ENCODE assay signal across 9 mouse cellular contexts in genomic region chr5:112284203-112284582, GRCm38 (mm10). TPM values are rescaled to one million over a fixed set of nuclear protein-coding genes. Genes with fewer than 3 reads are reported as not detected.
DNase-seq lines count a peak whose midpoint lies in the region; ATAC-seq and TF ChIP-seq lines count a peak whose summit lies in the region.
"Had no signal": no experiment of that assay in that cellular context is flagged by ENCODE, and none has a peak within 500 bp of the region (broad histone marks: within the 10 kb centered on the region; RNA-seq: fewer than 3 reads in every experiment).

No protein-coding gene starts in this region.

- no peak; a peak in 1 of 4 replicates for TF ChIP-seq EP300 in MEL (IDR thresholded peaks at IDR 0.05; ENCODE audit: low read depth in 1 of 2, low read length in 2 of 2)

- ATAC-seq in heart, embryonic 13.5 days (ENCODE audit: extremely low read depth, insufficient number of reproducible peaks, low FRiP score, low TSS enrichment): no peak
- ATAC-seq in liver, embryonic 16.5 days (ENCODE audit: low read depth): no peak

- 0 out of 2 replicates have a peak overlapping the region, but pooled peaks have one; percentile 0 for H3K4me2 ChIP-seq in heart, embryonic 13.5 days
- 0 out of 2 replicates have a peak overlapping the region, but pooled peaks have one; percentile 26 for H3K4me2 ChIP-seq in liver, embryonic 16.5 days (ENCODE audit: low read depth, low read length)

- peaks cover 96% of the 10 kb centered on the region for H3K4me1 ChIP-seq in heart, embryonic 13.5 days
- H3K4me1 ChIP-seq in MEL (ENCODE audit: control insufficient read depth in 1 of 2, insufficient read depth in 2 of 2, low read length in 2 of 2): peaks cover 16 to 91% of the 10 kb centered on the region in 2 experiments
- peaks cover 91% of the 10 kb centered on the region for H3K4me1 ChIP-seq in liver, embryonic 16.5 days (ENCODE audit: control insufficient read depth, low read depth, low read length)

- no peak for DNase-seq in heart, postnatal 14 days
- no peak for DNase-seq in layer of hippocampus, adult 2 months (ENCODE audit: low spot score in 2 of 2)
- DNase-seq in layer of hippocampus, postnatal 10 days (ENCODE audit: low spot score in 2 of 2): no peak
- DNase-seq in MEL (ENCODE audit: low read depth, low spot score): no peak
- DNase-seq in urinary bladder, postnatal 36 days (ENCODE audit: low spot score in 2 of 2): no peak
- no peak for DNase-seq in frontal cortex, postnatal 25 days (ENCODE audit: low spot score in 2 of 2)
- DNase-seq: cerebellum, adult 2 months had no signal

- TF ChIP-seq POLR2A in MEL (IDR thresholded peaks at IDR 0.05; ENCODE audit: control insufficient read depth in 1 of 2, insufficient read depth in 1 of 2, low read depth in 1 of 2, low read length in 2 of 2, poor library complexity in 1 of 2): no peak

- H3K27ac ChIP-seq in heart, embryonic 13.5 days (replicated peaks): peak overlapping the region; percentile 78
- peak overlapping the region; percentile 46; the same call in 1 of the 2 replicates for H3K27ac ChIP-seq in layer of hippocampus, adult 2 months
- peak overlapping the region; percentile 86 for H3K27ac ChIP-seq in MEL (ENCODE audit: control insufficient read depth, low read depth, low read length)
- H3K27ac ChIP-seq in liver, embryonic 16.5 days (ENCODE audit: low read length): peak overlapping the region; percentile 8; the same call in 1 of the 2 replicates

- no peaks in the 10 kb centered on the region for H3K9me3 ChIP-seq in heart, embryonic 13.5 days
- no peaks in the 10 kb centered on the region for H3K9me3 ChIP-seq in MEL (replicated peaks; ENCODE audit: insufficient read depth, low read length)
- H3K9me3 ChIP-seq in liver, embryonic 16.5 days (replicated peaks; ENCODE audit: control insufficient read depth, low read length): no peaks in the 10 kb centered on the region

- no peak overlapping the region for H3K4me3 ChIP-seq in heart, embryonic 13.5 days
- no peak overlapping the region for H3K4me3 ChIP-seq in layer of hippocampus, adult 2 months
- H3K4me3 ChIP-seq in MEL (ENCODE audit: control insufficient read depth in 1 of 2, insufficient read depth in 1 of 2, low read depth in 2 of 2, low read length in 2 of 2): peak overlapping the region in 1 of 2 experiments; percentile 15; a peak in 2 of 4 replicates
- H3K4me3 ChIP-seq in liver, embryonic 16.5 days (ENCODE audit: low read depth, low read length): no peak overlapping the region

- WGBS in heart, embryonic 13.5 days: 59% methylated on average over 7 of the region's 7 CpGs
- WGBS in liver, embryonic 16.5 days (ENCODE audit: insufficient replicate concordance): 14% methylated on average over 7 of the region's 7 CpGs

- H3K79me2 ChIP-seq in MEL (ENCODE audit: control insufficient read depth, insufficient read depth, low read length, poor library complexity): peaks cover 75% of the 10 kb centered on the region

- intact Hi-C loops in heart, postnatal 14 days (cut with DNase I): no loop called here

- TF ChIP-seq RAD21 in MEL (IDR thresholded peaks at IDR 0.05; ENCODE audit: low read depth, low read length): no peak

- peak overlapping the region; percentile 29 for H3K9ac ChIP-seq in heart, embryonic 13.5 days
- peak overlapping the region; percentile 39 for H3K9ac ChIP-seq in MEL (ENCODE audit: control insufficient read depth, low read depth, low read length, poor library complexity, severe bottlenecking)
- 0 out of 2 replicates have a peak overlapping the region, but pooled peaks have one; percentile 20 for H3K9ac ChIP-seq in liver, embryonic 16.5 days (ENCODE audit: low read depth, low read length)

- H3K36me3 ChIP-seq in heart, embryonic 13.5 days: peaks cover 4% of the 10 kb centered on the region; the same call in 1 of the 2 replicates
- H3K36me3 ChIP-seq in MEL (ENCODE audit: control insufficient read depth in 1 of 2, insufficient read depth in 2 of 2, low read length in 2 of 2): peaks cover 0 to 82% of the 10 kb centered on the region in 2 experiments; a peak in 2 of 4 replicates
- H3K36me3 ChIP-seq in liver, embryonic 16.5 days (ENCODE audit: control insufficient read depth, insufficient read depth): no peaks in the 10 kb centered on the region

- no peaks in the 10 kb centered on the region for H3K27me3 ChIP-seq in heart, embryonic 13.5 days (replicated peaks)
- H3K27me3 ChIP-seq in MEL (ENCODE audit: control insufficient read depth in 1 of 2, insufficient read depth in 2 of 2, low read length in 2 of 2): no peaks in the 10 kb centered on the region
- H3K27me3 ChIP-seq in liver, embryonic 16.5 days (ENCODE audit: control insufficient read depth, insufficient read depth, low read depth, low read length): no peaks in the 10 kb centered on the region

- TF ChIP-seq CTCF in layer of hippocampus, adult 2 months (conservative IDR thresholded peaks at IDR 0.05): no peak
- no peak for TF ChIP-seq CTCF in MEL (IDR thresholded peaks at IDR 0.05 in 2 of 3, conservative IDR thresholded peaks at IDR 0.05 in 1 of 3; ENCODE audit: control insufficient read depth in 1 of 3, insufficient read depth in 1 of 3, low read depth in 2 of 3, low read length in 3 of 3, poor library complexity in 1 of 3, severe bottlenecking in 1 of 3)

TF ChIP-seq in MEL, 35 proteins besides CTCF, POLR2A, EP300 and RAD21:
- TF ChIP-seq MYC (IDR thresholded peaks at IDR 0.05; ENCODE audit: low read depth, low read length) (no peak), MXI1 (IDR thresholded peaks at IDR 0.05; ENCODE audit: low read depth, low read length) (no peak), ELF1 (IDR thresholded peaks at IDR 0.05; ENCODE audit: low read depth, low read length) (no peak), UBTF (IDR thresholded peaks at IDR 0.05; ENCODE audit: borderline replicate concordance, insufficient read depth, low read depth, low read length) (no peak), TBP (IDR thresholded peaks at IDR 0.05; ENCODE audit: low read depth, low read length) (no peak), POLR2AphosphoS2 (IDR thresholded peaks at IDR 0.05; ENCODE audit: low read length) (no peak), GATA1 (IDR thresholded peaks at IDR 0.05; ENCODE audit: low read depth, low read length) (no peak), E2F4 (IDR thresholded peaks at IDR 0.05; ENCODE audit: borderline replicate concordance, low read depth, low read length) (no peak), TCF12 (IDR thresholded peaks at IDR 0.05; ENCODE audit: low read depth, low read length) (no peak), NELFE (IDR thresholded peaks at IDR 0.05; ENCODE audit: low read depth, low read length) (no peak), GABPA (IDR thresholded peaks at IDR 0.05; ENCODE audit: low read depth, low read length) (no peak)

RNA-seq across cellular contexts. Expression of gene Tpst2, which starts 7.7 kb away (rescaled TPM):
- polyA plus RNA-seq in heart, embryonic 13.5 days (2015; fragmentation: Nextera tagmentation; extraction: Ambion mirVana): 36.8 and 37.5 TPM in 2 replicates
- total RNA-seq in heart, postnatal 14 days (2021): 10 to 100 TPM; 50.6 to 55.5 TPM
- 10 to 100 TPM; 45.3 to 45.4 TPM for total RNA-seq in layer of hippocampus, adult 2 months (2021)
- total RNA-seq in layer of hippocampus, postnatal 10 days (2021): 10 to 100 TPM; 34.0 to 38.9 TPM
- total RNA-seq in MEL (2012; rRNA removed): 63.1 and 86.1 TPM in 2 replicates
- 10 to 100 TPM in 1 of 2 experiments, not detected in 1; 57.8 TPM for polyA plus RNA-seq in MEL (2012; ENCODE audit: insufficient read depth in 1 of 2, insufficient read length in 2 of 2, low read depth in 1 of 2, low replicate concordance in 2 of 2, missing spikeins in 1 of 2)
- 38.5 and 38.8 TPM in 2 replicates for polyA plus RNA-seq in liver, embryonic 16.5 days (2015; fragmentation: Nextera tagmentation; extraction: Ambion mirVana)

RNA-seq across cellular contexts. Expression of gene Crybb1, which starts 28.6 kb away (rescaled TPM):
- 1.2 and 2.2 TPM in 2 replicates for polyA plus RNA-seq in heart, embryonic 13.5 days (2015; fragmentation: Nextera tagmentation; extraction: Ambion mirVana)
- 1 to 10 TPM; 1.4 to 1.9 TPM for total RNA-seq in heart, postnatal 14 days (2021)
- total RNA-seq in layer of hippocampus, adult 2 months (2021): 1 to 10 TPM; 6.4 to 7.8 TPM
- 10 to 100 TPM; 11.3 to 12.4 TPM for total RNA-seq in layer of hippocampus, postnatal 10 days (2021)
- total RNA-seq in MEL (2012; rRNA removed): 0.27 TPM in 1 of 2 replicates, not detected in the other
- polyA plus RNA-seq in MEL (2012; ENCODE audit: insufficient read depth in 1 of 2, insufficient read length in 2 of 2, low read depth in 1 of 2, low replicate concordance in 2 of 2, missing spikeins in 1 of 2): under 1 TPM in 1 of 2 experiments, not detected in 1; 0.24 TPM
- 0.28 and 0.32 TPM in 2 replicates for polyA plus RNA-seq in liver, embryonic 16.5 days (2015; fragmentation: Nextera tagmentation; extraction: Ambion mirVana)

RNA-seq across cellular contexts. Expression of gene Cryba4, which starts 31.9 kb away (rescaled TPM):
- 1.6 and 1.9 TPM in 2 replicates for polyA plus RNA-seq in heart, embryonic 13.5 days (2015; fragmentation: Nextera tagmentation; extraction: Ambion mirVana)
- total RNA-seq in heart, postnatal 14 days (2021): 1 to 10 TPM; 7.2 to 7.8 TPM
- 1 to 10 TPM; 1.0 to 1.5 TPM for total RNA-seq in layer of hippocampus, adult 2 months (2021)
- 1 to 10 TPM in 1 of 2 experiments, under 1 TPM in 1; 0.94 to 2.4 TPM for total RNA-seq in layer of hippocampus, postnatal 10 days (2021)
- total RNA-seq in MEL (2012; rRNA removed): 0.29 and 0.39 TPM in 2 replicates
- under 1 TPM in 1 of 2 experiments, not detected in 1; 0.77 TPM for polyA plus RNA-seq in MEL (2012; ENCODE audit: insufficient read depth in 1 of 2, insufficient read length in 2 of 2, low read depth in 1 of 2, low replicate concordance in 2 of 2, missing spikeins in 1 of 2)
- 0.49 and 0.67 TPM in 2 replicates for polyA plus RNA-seq in liver, embryonic 16.5 days (2015; fragmentation: Nextera tagmentation; extraction: Ambion mirVana)

RNA-seq across cellular contexts. Expression of gene Tfip11, which starts 42.0 kb away (rescaled TPM):
- polyA plus RNA-seq in heart, embryonic 13.5 days (2015; fragmentation: Nextera tagmentation; extraction: Ambion mirVana): 17.8 and 19.4 TPM in 2 replicates
- 10 to 100 TPM; 18.8 to 19.5 TPM for total RNA-seq in heart, postnatal 14 days (2021)
- total RNA-seq in layer of hippocampus, adult 2 months (2021): 10 to 100 TPM; 40.6 to 40.8 TPM
- 10 to 100 TPM; 30.9 to 33.4 TPM for total RNA-seq in layer of hippocampus, postnatal 10 days (2021)
- 30.3 and 34.6 TPM in 2 replicates for total RNA-seq in MEL (2012; rRNA removed)
- 10 to 100 TPM in 1 of 2 experiments, not detected in 1; 44.7 TPM for polyA plus RNA-seq in MEL (2012; ENCODE audit: insufficient read depth in 1 of 2, insufficient read length in 2 of 2, low read depth in 1 of 2, low replicate concordance in 2 of 2, missing spikeins in 1 of 2)
- 11.8 and 12.6 TPM in 2 replicates for polyA plus RNA-seq in liver, embryonic 16.5 days (2015; fragmentation: Nextera tagmentation; extraction: Ambion mirVana)

RNA-seq across cellular contexts. Expression of gene Srrd, which starts 58.6 kb away (rescaled TPM):
- polyA plus RNA-seq in heart, embryonic 13.5 days (2015; fragmentation: Nextera tagmentation; extraction: Ambion mirVana): 24.0 and 25.8 TPM in 2 replicates
- total RNA-seq in heart, postnatal 14 days (2021): 1 to 10 TPM; 8.4 to 9.4 TPM
- total RNA-seq in layer of hippocampus, adult 2 months (2021): 10 to 100 TPM; 21.4 to 30.4 TPM
- 10 to 100 TPM; 26.8 to 27.4 TPM for total RNA-seq in layer of hippocampus, postnatal 10 days (2021)
- 29.4 and 36.5 TPM in 2 replicates for total RNA-seq in MEL (2012; rRNA removed)
- 10 to 100 TPM in 1 of 2 experiments, not detected in 1; 49.3 TPM for polyA plus RNA-seq in MEL (2012; ENCODE audit: insufficient read depth in 1 of 2, insufficient read length in 2 of 2, low read depth in 1 of 2, low replicate concordance in 2 of 2, missing spikeins in 1 of 2)
- polyA plus RNA-seq in liver, embryonic 16.5 days (2015; fragmentation: Nextera tagmentation; extraction: Ambion mirVana): 12.6 and 12.9 TPM in 2 replicates

Comparison
In these comparisons a context has a peak if more than half of its experiments do, and no peak if none do; other contexts are left out.
1. H3K27ac ChIP-seq: peak in every context shown above with its lines; median percentile 86 in MEL; 78 in heart, embryonic 13.5 days; 46 in layer of hippocampus, adult 2 months; 8 in liver, embryonic 16.5 days.